Mouse (Mus musculus): ENCODE measurements around the gene Brd2.

DNA sequence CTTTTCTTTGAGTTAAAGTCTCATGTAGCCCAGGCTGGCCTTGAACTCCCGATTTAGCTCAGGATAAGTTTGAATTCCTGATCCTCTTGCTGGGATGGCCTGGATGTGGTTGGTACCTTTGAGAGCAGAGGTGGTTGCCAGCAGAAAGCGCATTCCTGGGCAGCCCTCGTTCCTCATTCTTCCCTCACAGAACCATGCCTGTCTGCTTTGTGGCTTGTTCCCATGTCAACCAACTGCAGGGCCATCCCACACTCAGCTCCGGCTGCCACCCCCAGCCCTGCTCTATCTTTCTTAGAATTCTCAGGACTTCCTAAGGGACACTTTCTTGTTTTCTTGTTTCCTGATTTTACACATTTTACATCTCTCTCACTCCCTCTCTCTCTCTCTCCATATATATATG is 19.0 kb upstream of the Brd2 start:
- no peak for TF ChIP-seq POLR2A (IDR thresholded peaks at IDR 0.05; ENCODE audit: low read depth, low read length)
- no peak for TF ChIP-seq CTCF (conservative IDR thresholded peaks at IDR 0.05; ENCODE audit: insufficient read depth, insufficient read length, low read depth, low read length)

Data from kidney, adult 2 months (tissue).